Mouse (Mus musculus): ENCODE data around the gene Cadm2.

DNA sequence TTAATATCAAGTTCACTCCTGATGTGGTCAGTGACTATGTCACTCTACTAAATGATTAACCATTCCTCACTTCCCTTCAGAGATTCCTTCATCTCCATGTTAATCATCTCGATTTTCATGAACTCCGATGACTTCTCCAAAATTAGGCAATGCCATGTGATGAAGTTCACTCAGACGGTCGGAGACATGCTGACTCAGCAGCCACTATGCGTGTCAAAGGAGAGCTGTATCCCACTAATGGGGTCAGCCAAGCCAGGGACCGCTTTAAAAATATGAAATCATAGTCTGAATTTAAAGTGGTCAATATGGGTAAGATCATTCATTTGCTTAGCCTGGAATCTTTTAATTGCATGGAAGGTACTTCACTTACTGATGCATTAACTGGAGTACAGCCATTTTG is 29.7 kb downstream of the Cadm2 start:
- no peak for TF ChIP-seq POLR2A (IDR thresholded peaks at IDR 0.05; ENCODE audit: low read depth, low read length)
- TF ChIP-seq CTCF (IDR thresholded peaks at IDR 0.05; ENCODE audit: extremely low read depth, insufficient read depth, insufficient read length, insufficient replicate concordance): no peak
